Comparison of ENCODE assay signal across 8 mouse cellular contexts in the genomic region with DNA sequence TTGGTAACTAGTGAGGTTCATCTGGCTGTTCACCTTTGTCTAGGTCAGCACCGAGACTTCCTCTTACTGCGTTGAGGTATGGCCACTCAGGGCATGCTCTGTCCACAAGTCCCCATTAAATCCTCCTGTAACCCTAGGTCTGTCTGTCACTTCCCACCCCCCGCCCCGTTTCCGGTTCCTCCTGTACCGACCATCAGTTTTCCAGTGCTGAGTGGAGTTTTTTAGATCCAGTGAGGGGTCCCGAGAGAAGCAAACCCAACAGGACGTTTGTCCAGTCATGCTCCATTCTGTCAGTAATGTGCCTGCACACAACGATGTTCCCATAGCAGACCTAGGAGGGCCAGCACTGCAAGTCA. TPM values are rescaled to one million over a fixed set of nuclear protein-coding genes. Genes with fewer than 3 reads are reported as not detected.
A peak's percentile ranks its signal among the peaks of the same experiment; 100 is the strongest.
DNase-seq lines count a peak whose midpoint lies in the region; ATAC-seq and TF ChIP-seq lines count a peak whose summit lies in the region.

No protein-coding gene starts in this region.

- no peaks in the 10 kb centered on the region for H3K79me3 ChIP-seq in C2C12 (ENCODE audit: low read depth)

- intact Hi-C loops in heart, postnatal 14 days (cut with DNase I): no loop called here

- H3K27ac ChIP-seq in heart, embryonic 10.5 days: peak overlapping the region; percentile 77; the same call in 1 of the 2 replicates
- H3K27ac ChIP-seq in forebrain, embryonic 16.5 days (ENCODE audit: low read length): no peak overlapping the region
- no peak overlapping the region for H3K27ac ChIP-seq in liver, embryonic 13.5 days

- no peaks in the 10 kb centered on the region for H3K79me2 ChIP-seq in C2C12 (ENCODE audit: control insufficient read depth, insufficient read depth)

- peaks cover 17% of the 10 kb centered on the region for H3K4me1 ChIP-seq in heart, embryonic 10.5 days
- H3K4me1 ChIP-seq in forebrain, embryonic 16.5 days (replicated peaks; ENCODE audit: control insufficient read depth, insufficient read depth, low read length): no peaks in the 10 kb centered on the region
- H3K4me1 ChIP-seq in liver, embryonic 13.5 days (replicated peaks): peaks cover 14% of the 10 kb centered on the region

- H3ac ChIP-seq in C2C12 (ENCODE audit: control insufficient read depth, insufficient read length, low read depth): no peak overlapping the region

- no peak for TF ChIP-seq CTCF in C2C12 (IDR thresholded peaks at IDR 0.05; ENCODE audit: control insufficient read depth, insufficient read depth, insufficient read length)

- H3K9ac ChIP-seq in forebrain, embryonic 16.5 days (replicated peaks; ENCODE audit: low read depth, low read length): no peak overlapping the region
- no peak overlapping the region for H3K9ac ChIP-seq in liver, embryonic 13.5 days

- WGBS in heart, embryonic 10.5 days: 54% methylated on average over 9 of the region's 9 CpGs
- 76% methylated on average over 9 of the region's 9 CpGs for WGBS in forebrain, embryonic 16.5 days
- 49% methylated on average over 9 of the region's 9 CpGs for whole genome bisulfite sequencing in liver, embryonic 13.5 days (ENCODE audit: insufficient replicate concordance)

- DNase-seq in heart, embryonic 10.5 days (ENCODE audit: low spot score): no peak
- DNase-seq in heart, postnatal 14 days: no peak
- DNase-seq in liver, embryonic 13.5 days: no peak
- DNase-seq in c-Kit-positive CD71-positive TER-119-positive erythroid progenitor cells, embryonic 14.5 days (ENCODE audit: low spot score): no peak
- DNase-seq in layer of hippocampus, postnatal 14 days (ENCODE audit: low spot score in 2 of 2): no peak

- H3K4me3 ChIP-seq in heart, embryonic 10.5 days: peak overlapping the region; percentile 48
- H3K4me3 ChIP-seq in C2C12 (ENCODE audit: insufficient read depth, poor library complexity, severe bottlenecking): peak overlapping the region; percentile 6
- H3K4me3 ChIP-seq in forebrain, embryonic 16.5 days (replicated peaks; ENCODE audit: low read length): peak overlapping the region; percentile 32
- peak overlapping the region; percentile 38 for H3K4me3 ChIP-seq in liver, embryonic 13.5 days (replicated peaks)

- peak overlapping the region; percentile 53 for H3K4me2 ChIP-seq in forebrain, embryonic 16.5 days (ENCODE audit: low read length)
- peak overlapping the region; percentile 58 for H3K4me2 ChIP-seq in liver, embryonic 13.5 days

- no peak for ATAC-seq in forebrain, embryonic 16.5 days
- no peak for ATAC-seq in liver, embryonic 13.5 days (ENCODE audit: low read depth)
- no peak for ATAC-seq in granulocyte monocyte progenitor cell, adult 5-6 weeks (replicated peaks; ENCODE audit: poor library complexity, severe bottlenecking)

- H3K27me3 ChIP-seq in heart, embryonic 10.5 days (ENCODE audit: insufficient read depth, poor library complexity, severe bottlenecking): peaks cover 6% of the 10 kb centered on the region; the same call in 1 of the 2 replicates
- peaks cover 37% of the 10 kb centered on the region for H3K27me3 ChIP-seq in C2C12 (ENCODE audit: control insufficient read depth, insufficient read depth, insufficient read length)
- H3K27me3 ChIP-seq in forebrain, embryonic 16.5 days (replicated peaks; ENCODE audit: control insufficient read depth, insufficient read depth, low read length): no peaks in the 10 kb centered on the region
- H3K27me3 ChIP-seq in liver, embryonic 13.5 days: no peaks in the 10 kb centered on the region

- H3K9me3 ChIP-seq in heart, embryonic 10.5 days: no peaks in the 10 kb centered on the region
- no peaks in the 10 kb centered on the region for H3K9me3 ChIP-seq in forebrain, embryonic 16.5 days (ENCODE audit: control insufficient read depth, low read length)
- no peaks in the 10 kb centered on the region for H3K9me3 ChIP-seq in liver, embryonic 13.5 days (replicated peaks)

- H3K36me3 ChIP-seq in heart, embryonic 10.5 days: no peaks in the 10 kb centered on the region
- no peaks in the 10 kb centered on the region for H3K36me3 ChIP-seq in C2C12 (ENCODE audit: control insufficient read depth, insufficient read depth)
- no peaks in the 10 kb centered on the region for H3K36me3 ChIP-seq in forebrain, embryonic 16.5 days (ENCODE audit: control insufficient read depth, insufficient read depth)
- H3K36me3 ChIP-seq in liver, embryonic 13.5 days: no peaks in the 10 kb centered on the region

TF ChIP-seq in C2C12, 6 proteins besides CTCF, POLR2A, EP300 and RAD21:
- no peak for TF ChIP-seq CEBPB (IDR thresholded peaks at IDR 0.05; ENCODE audit: low read depth)
- no peak for TF ChIP-seq USF1 (IDR thresholded peaks at IDR 0.05; ENCODE audit: low read depth)
- TF ChIP-seq MYOD1 (IDR thresholded peaks at IDR 0.05; ENCODE audit: control insufficient read depth, insufficient read length, low read depth): no peak
- TF ChIP-seq MAX (IDR thresholded peaks at IDR 0.05): no peak
- TF ChIP-seq FOSL1 (IDR thresholded peaks at IDR 0.05; ENCODE audit: insufficient read depth, low read length, poor library complexity, severe bottlenecking): no peak
- TF ChIP-seq MYOG (IDR thresholded peaks at IDR 0.05; ENCODE audit: control insufficient read depth, extremely low read depth, insufficient read length): no peak

RNA-seq across cellular contexts. Expression of gene Gaa, which starts 9.5 kb away (rescaled TPM):
- 57.3 and 97.3 TPM in 2 replicates for polyA plus RNA-seq in heart, embryonic 10.5 days (2016; fragmentation: Nextera tagmentation; extraction: Ambion mirVana)
- total RNA-seq in heart, postnatal 14 days (2021): 10 to 100 TPM; 53.1 to 56.0 TPM
- 32.2 TPM for polyA plus RNA-seq in C2C12 (2012; fragmentation: generic; extraction: Trizol)
- 59.8 and 69.7 TPM in 2 replicates for polyA plus RNA-seq in forebrain, embryonic 16.5 days (2015; fragmentation: Nextera tagmentation; extraction: Ambion mirVana)
- polyA plus RNA-seq in liver, embryonic 13.5 days (2015; fragmentation: Nextera tagmentation; extraction: Ambion mirVana): 17.9 and 21.1 TPM in 2 replicates
- total RNA-seq in layer of hippocampus, postnatal 14 days (2021): 100 to 1,000 TPM; 178 to 184 TPM
- 35.8 and 47.2 TPM in 2 replicates for total RNA-seq in granulocyte monocyte progenitor cell, adult 5-6 weeks (2014; fragmentation: Nextera tagmentation)
- 27.4 and 31.6 TPM in 2 replicates for total RNA-seq in granulocyte monocyte progenitor cell, adult 5-6 weeks (2017)

RNA-seq across cellular contexts. Expression of gene Ccdc40, which starts 29.8 kb away (rescaled TPM):
- polyA plus RNA-seq in heart, embryonic 10.5 days (2016; fragmentation: Nextera tagmentation; extraction: Ambion mirVana): 4.6 and 9.3 TPM in 2 replicates
- under 1 TPM; 0.15 to 0.31 TPM for total RNA-seq in heart, postnatal 14 days (2021)
- 0.12 TPM for polyA plus RNA-seq in C2C12 (2012; fragmentation: generic; extraction: Trizol)
- 11.5 and 14.1 TPM in 2 replicates for polyA plus RNA-seq in forebrain, embryonic 16.5 days (2015; fragmentation: Nextera tagmentation; extraction: Ambion mirVana)
- 1.4 and 1.8 TPM in 2 replicates for polyA plus RNA-seq in liver, embryonic 13.5 days (2015; fragmentation: Nextera tagmentation; extraction: Ambion mirVana)
- 1 to 10 TPM; 3.3 to 5.1 TPM for total RNA-seq in layer of hippocampus, postnatal 14 days (2021)
- total RNA-seq in granulocyte monocyte progenitor cell, adult 5-6 weeks (2014; fragmentation: Nextera tagmentation): 7.3 and 12.0 TPM in 2 replicates
- 9.0 and 11.8 TPM in 2 replicates for total RNA-seq in granulocyte monocyte progenitor cell, adult 5-6 weeks (2017)

RNA-seq across cellular contexts. Expression of gene Tbc1d16, which starts 29.9 kb away (rescaled TPM):
- polyA plus RNA-seq in heart, embryonic 10.5 days (2016; fragmentation: Nextera tagmentation; extraction: Ambion mirVana): 7.4 and 8.6 TPM in 2 replicates
- 10 to 100 TPM; 68.5 to 68.7 TPM for total RNA-seq in heart, postnatal 14 days (2021)
- 4.9 TPM for polyA plus RNA-seq in C2C12 (2012; fragmentation: generic; extraction: Trizol)
- 52.3 and 54.6 TPM in 2 replicates for polyA plus RNA-seq in forebrain, embryonic 16.5 days (2015; fragmentation: Nextera tagmentation; extraction: Ambion mirVana)
- polyA plus RNA-seq in liver, embryonic 13.5 days (2015; fragmentation: Nextera tagmentation; extraction: Ambion mirVana): 1.5 and 1.6 TPM in 2 replicates
- 10 to 100 TPM; 79.7 to 81.0 TPM for total RNA-seq in layer of hippocampus, postnatal 14 days (2021)
- 3.3 and 8.6 TPM in 2 replicates for total RNA-seq in granulocyte monocyte progenitor cell, adult 5-6 weeks (2014; fragmentation: Nextera tagmentation)
- total RNA-seq in granulocyte monocyte progenitor cell, adult 5-6 weeks (2017): 2.1 and 3.0 TPM in 2 replicates

RNA-seq across cellular contexts. Expression of gene Eif4a3, which starts 41.7 kb away (rescaled TPM):
- polyA plus RNA-seq in heart, embryonic 10.5 days (2016; fragmentation: Nextera tagmentation; extraction: Ambion mirVana): 366 and 405 TPM in 2 replicates
- total RNA-seq in heart, postnatal 14 days (2021): 10 to 100 TPM; 64.9 to 74.5 TPM
- 349 TPM for polyA plus RNA-seq in C2C12 (2012; fragmentation: generic; extraction: Trizol)
- 271 and 273 TPM in 2 replicates for polyA plus RNA-seq in forebrain, embryonic 16.5 days (2015; fragmentation: Nextera tagmentation; extraction: Ambion mirVana)
- polyA plus RNA-seq in liver, embryonic 13.5 days (2015; fragmentation: Nextera tagmentation; extraction: Ambion mirVana): 236 and 242 TPM in 2 replicates
- total RNA-seq in layer of hippocampus, postnatal 14 days (2021): 10 to 100 TPM; 90.1 to 91.0 TPM
- total RNA-seq in granulocyte monocyte progenitor cell, adult 5-6 weeks (2014; fragmentation: Nextera tagmentation): 280 and 311 TPM in 2 replicates
- 188 and 228 TPM in 2 replicates for total RNA-seq in granulocyte monocyte progenitor cell, adult 5-6 weeks (2017)

RNA-seq across cellular contexts. Expression of gene Card14, which starts 49.4 kb away (rescaled TPM):
- 0.24 and 0.48 TPM in 2 replicates for polyA plus RNA-seq in heart, embryonic 10.5 days (2016; fragmentation: Nextera tagmentation; extraction: Ambion mirVana)
- under 1 TPM; 0.14 to 0.15 TPM for total RNA-seq in heart, postnatal 14 days (2021)
- not detected for polyA plus RNA-seq in C2C12 (2012; fragmentation: generic; extraction: Trizol)
- polyA plus RNA-seq in forebrain, embryonic 16.5 days (2015; fragmentation: Nextera tagmentation; extraction: Ambion mirVana): 0.13 and 0.40 TPM in 2 replicates
- 0.20 and 0.22 TPM in 2 replicates for polyA plus RNA-seq in liver, embryonic 13.5 days (2015; fragmentation: Nextera tagmentation; extraction: Ambion mirVana)
- under 1 TPM; 0.25 to 0.45 TPM for total RNA-seq in layer of hippocampus, postnatal 14 days (2021)
- not detected in 2 replicates for total RNA-seq in granulocyte monocyte progenitor cell, adult 5-6 weeks (2014; fragmentation: Nextera tagmentation)
- not detected in 2 replicates for total RNA-seq in granulocyte monocyte progenitor cell, adult 5-6 weeks (2017)
